Mouse (Mus musculus) ES-Bruce4 (cell line): ENCODE measurements around the gene Mink1. TPM values are rescaled to one million over a fixed set of nuclear protein-coding genes. Genes with fewer than 3 reads are reported as not detected.

Experiments
- H3K27ac ChIP-seq: 2 replicates; pipeline ENCODE4 v1.5.1; 2012; ENCODE audit warnings: low read length, inconsistent platforms; ENCODE audit not compliant: insufficient read depth
- H3K27me3 ChIP-seq: 2 replicates; pipeline ENCODE4 v1.6.1; 2012; ENCODE audit warnings: mild to moderate bottlenecking, low read length, inconsistent platforms; ENCODE audit not compliant: control insufficient read depth, poor library complexity, insufficient read depth, severe bottlenecking
- H3K36me3 ChIP-seq: 2 replicates; pipeline ENCODE4 v1.6.1; 2012; ENCODE audit warnings: inconsistent platforms, mild to moderate bottlenecking, low read length, moderate library complexity; ENCODE audit not compliant: control insufficient read depth, poor library complexity, insufficient read depth, severe bottlenecking
- H3K4me1 ChIP-seq: one replicate; pipeline ENCODE4 v1.8.1; 2011; ENCODE audit warnings: low read length; ENCODE audit not compliant: control insufficient read depth, insufficient read depth
- H3K4me3 ChIP-seq: 2 replicates; pipeline ENCODE4 v1.5.1; 2011; ENCODE audit warnings: low read depth, mild to moderate bottlenecking, low read length
- H3K9ac ChIP-seq: 2 replicates; pipeline ENCODE4 v1.6.1; 2012; ENCODE audit warnings: low read depth, mild to moderate bottlenecking, inconsistent platforms; ENCODE audit not compliant: poor library complexity, severe bottlenecking
- H3K9me3 ChIP-seq: replicated peaks from 2 replicates; pipeline ENCODE4 v1.6.1; 2012; ENCODE audit warnings: mild to moderate bottlenecking, low read length, inconsistent platforms; ENCODE audit not compliant: control insufficient read depth, poor library complexity, insufficient read depth, severe bottlenecking
- CTCF ChIP-seq: IDR thresholded peaks from one replicate; pipeline ENCODE4 v1.8.1; 2011; ENCODE audit warnings: low read depth, low read length
- EP300 ChIP-seq: IDR thresholded peaks from 2 replicates; pipeline ENCODE4 v1.6.1; 2011; ENCODE audit warnings: low read depth, low read length; ENCODE audit not compliant: insufficient read depth
- POLR2A ChIP-seq: IDR thresholded peaks from one replicate; pipeline ENCODE4 v1.8.1; 2011; ENCODE audit warnings: low read length; ENCODE audit not compliant: insufficient read depth
- polyA plus RNA-seq: library from polyadenylated mRNA; stranded (reverse); fragments of >200 nt; gene quantifications from 2 replicates; pipeline ENCODE4 v1.2.4, GENCODE M21; 2011; ENCODE audit warnings: low read depth; ENCODE audit not compliant: missing spikeins, insufficient read depth, insufficient read length

Gene Mink1
- polyA plus RNA-seq, 1 experiment, result 31.8 TPM

DNA sequence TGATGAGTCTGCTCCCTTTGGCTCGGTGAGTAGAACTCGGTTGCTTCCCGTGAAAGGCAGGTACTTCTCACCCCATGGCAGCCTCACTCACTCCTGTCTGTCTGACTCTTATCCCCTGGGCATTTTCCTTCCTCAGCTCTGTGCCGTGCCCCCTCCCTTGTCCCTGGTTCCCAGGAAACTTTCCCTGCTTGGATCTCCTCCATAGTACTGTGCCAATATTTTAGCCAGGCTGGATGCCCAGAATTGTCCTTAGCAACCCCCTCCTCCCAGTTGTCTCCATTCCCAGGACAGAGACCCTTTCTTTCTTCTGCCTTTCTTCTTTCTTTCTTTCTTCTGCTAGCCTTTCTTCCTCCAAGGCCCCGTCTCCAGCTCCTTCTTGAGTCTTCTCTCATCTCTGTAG is 21.3 kb upstream of the Mink1 start:
- no peak overlapping the region for H3K4me3 ChIP-seq
- no peak overlapping the region for H3K27ac ChIP-seq
- no peaks in the 10 kb centered on the region for H3K4me1 ChIP-seq
- TF ChIP-seq EP300 (no peak), POLR2A (no peak), CTCF (no peak)
- no peak overlapping the region for H3K9ac ChIP-seq
- no peaks in the 10 kb centered on the region for H3K9me3 ChIP-seq
- H3K27me3 ChIP-seq, result no peaks in the 10 kb centered on the region
- no peaks in the 10 kb centered on the region for H3K36me3 ChIP-seq

DNA sequence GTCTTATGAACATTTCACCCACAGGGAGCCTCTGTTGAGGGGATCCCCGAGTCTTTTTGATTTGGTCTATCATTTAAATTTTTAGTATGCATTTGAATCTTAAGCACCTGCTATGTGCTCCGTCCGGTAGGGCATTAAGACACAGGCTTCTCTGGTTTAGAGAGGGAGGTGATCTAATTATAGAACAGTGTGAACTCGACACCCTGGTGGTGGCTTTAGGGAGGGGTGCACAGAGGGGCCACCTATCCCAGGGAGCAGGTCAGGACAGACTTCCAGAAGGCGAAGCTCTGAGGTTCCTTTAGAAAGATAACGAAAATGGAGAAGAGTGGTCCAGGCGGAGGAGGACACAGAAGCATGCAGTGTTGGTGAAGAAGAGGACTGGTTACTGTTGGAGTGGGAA is 18.2 kb upstream of the Mink1 start:
- Histone ChIP-seq H3K4me1 (no peaks in the 10 kb centered on the region), H3K9me3 (no peaks in the 10 kb centered on the region), H3K27me3 (no peaks in the 10 kb centered on the region), H3K36me3 (no peaks in the 10 kb centered on the region), H3K27ac (no peak overlapping the region), H3K4me3 (no peak overlapping the region), H3K9ac (no peak overlapping the region)
- TF ChIP-seq EP300 (no peak), CTCF (no peak), POLR2A (no peak)

DNA sequence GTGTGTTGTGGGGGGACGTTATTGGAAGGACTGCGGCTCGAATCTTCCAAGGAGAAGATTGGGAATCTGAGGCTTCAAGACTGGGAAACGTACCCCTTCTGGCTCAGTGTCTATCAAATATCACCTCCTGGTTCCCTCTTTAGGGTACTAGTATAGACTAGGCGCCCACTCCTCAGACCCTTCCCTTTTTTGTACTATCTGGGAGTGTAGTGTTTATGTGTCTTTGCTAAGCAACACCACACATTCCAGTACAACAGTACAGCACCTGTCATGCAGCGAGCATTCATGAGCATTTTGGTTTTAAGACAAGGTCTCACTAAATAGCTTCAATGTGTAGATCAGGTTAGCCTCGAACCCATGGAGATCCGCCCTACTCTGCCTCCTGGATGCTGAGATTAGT is 11.2 kb upstream of the Mink1 start:
- no peaks in the 10 kb centered on the region for H3K27me3 ChIP-seq
- no peak overlapping the region for H3K27ac ChIP-seq
- no peaks in the 10 kb centered on the region for H3K4me1 ChIP-seq
- no peaks in the 10 kb centered on the region for H3K36me3 ChIP-seq
- H3K9ac ChIP-seq, result no peak overlapping the region
- no peaks in the 10 kb centered on the region for H3K9me3 ChIP-seq
- no peak overlapping the region for H3K4me3 ChIP-seq
- TF ChIP-seq CTCF (no peak), EP300 (no peak), POLR2A (no peak)

DNA sequence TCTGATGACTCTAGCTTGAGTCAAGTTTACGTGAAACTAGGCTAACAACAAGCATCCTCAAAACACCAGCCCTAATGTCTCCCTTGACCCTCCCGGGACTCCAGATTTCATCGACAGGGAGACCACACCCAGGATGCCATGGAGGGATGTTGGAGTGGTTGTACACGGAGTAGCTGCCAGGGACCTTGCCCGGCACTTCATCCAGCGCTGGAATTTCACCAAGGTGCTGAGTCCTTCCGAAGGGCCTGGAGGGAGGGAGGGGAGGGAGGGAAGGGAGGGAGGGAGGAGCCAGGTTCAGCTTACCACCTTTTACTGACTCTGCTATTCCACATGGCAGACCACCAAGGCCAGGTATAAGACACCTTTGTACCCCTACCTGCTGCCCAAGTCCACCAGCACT is 8.7 kb upstream of the Mink1 start:
- H3K27ac ChIP-seq, result no peak overlapping the region

DNA sequence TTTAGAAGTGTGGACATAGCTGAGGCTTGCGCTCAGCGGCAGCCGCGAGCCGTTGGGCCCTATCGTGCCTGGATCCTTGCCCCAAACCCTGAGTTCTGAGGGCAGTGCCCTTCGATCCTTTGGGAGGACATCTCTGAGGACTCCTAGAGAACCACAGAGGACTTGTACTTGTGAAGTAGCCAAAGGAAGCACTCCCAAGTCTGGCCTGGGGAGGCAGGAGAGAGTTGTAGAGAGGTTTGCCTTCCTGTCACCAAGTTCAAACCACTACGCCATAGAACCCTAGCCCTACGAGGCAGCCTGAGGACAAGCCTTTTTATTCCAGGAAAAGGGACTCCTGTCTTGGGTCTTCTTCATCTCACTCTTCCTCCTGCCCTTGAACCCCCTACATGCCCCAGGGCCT is 5.1 kb upstream of the Mink1 start:
- no peaks in the 10 kb centered on the region for H3K9me3 ChIP-seq
- H3K4me1 ChIP-seq, result no peaks in the 10 kb centered on the region
- H3K27ac ChIP-seq, result no peak overlapping the region
- H3K4me3 ChIP-seq, result no peak overlapping the region
- H3K27me3 ChIP-seq, result no peaks in the 10 kb centered on the region
- H3K36me3 ChIP-seq, result no peaks in the 10 kb centered on the region
- TF ChIP-seq CTCF (no peak), POLR2A (no peak), EP300 (no peak)
- no peak overlapping the region for H3K9ac ChIP-seq

More for the DNA sequence above, 8.7 kb upstream of the Mink1 start:
- Histone ChIP-seq H3K9ac (no peak overlapping the region), H3K4me1 (no peaks in the 10 kb centered on the region), H3K9me3 (no peaks in the 10 kb centered on the region), H3K27me3 (no peaks in the 10 kb centered on the region), H3K4me3 (no peak overlapping the region), H3K36me3 (no peaks in the 10 kb centered on the region)
- TF ChIP-seq CTCF, result no peak
- TF ChIP-seq EP300, result no peak
- no peak for TF ChIP-seq POLR2A

DNA sequence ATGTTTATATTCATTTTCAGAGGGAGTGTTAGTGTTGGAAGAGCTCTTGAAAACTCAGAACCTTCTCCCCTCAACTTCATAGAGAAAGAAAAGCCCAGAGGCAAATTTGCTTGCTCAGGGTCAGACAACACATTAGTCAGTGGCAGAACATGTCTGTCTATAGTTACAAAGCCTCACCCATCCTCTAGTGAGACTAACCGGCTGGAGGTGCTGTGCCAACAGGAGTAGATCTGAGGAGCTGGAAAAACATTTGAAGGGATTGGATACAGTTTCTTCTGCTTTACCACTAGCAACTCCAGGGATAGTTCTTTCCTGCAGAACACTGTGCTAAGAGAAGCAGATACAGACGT is 769 bp upstream of the Mink1 start:
- H3K27ac ChIP-seq, result no peak overlapping the region
- no peak for TF ChIP-seq EP300
- TF ChIP-seq CTCF, result no peak
- TF ChIP-seq POLR2A, result no peak
- no peaks in the 10 kb centered on the region for H3K36me3 ChIP-seq
- no peaks in the 10 kb centered on the region for H3K4me1 ChIP-seq
- H3K9ac ChIP-seq, result peak overlapping the region; percentile 93
- H3K27me3 ChIP-seq, result no peaks in the 10 kb centered on the region
- H3K4me3 ChIP-seq, result peak overlapping the region; percentile 96
- H3K9me3 ChIP-seq, result no peaks in the 10 kb centered on the region
